Mouse (Mus musculus): ENCODE measurements at regions not wholly inside any gene's neighbourhood (a gene's known extent, or its start where the extent isn't known, plus 50 kb on each side); places are given as distances from the start of the nearest gene placed in this dataset.

DNA sequence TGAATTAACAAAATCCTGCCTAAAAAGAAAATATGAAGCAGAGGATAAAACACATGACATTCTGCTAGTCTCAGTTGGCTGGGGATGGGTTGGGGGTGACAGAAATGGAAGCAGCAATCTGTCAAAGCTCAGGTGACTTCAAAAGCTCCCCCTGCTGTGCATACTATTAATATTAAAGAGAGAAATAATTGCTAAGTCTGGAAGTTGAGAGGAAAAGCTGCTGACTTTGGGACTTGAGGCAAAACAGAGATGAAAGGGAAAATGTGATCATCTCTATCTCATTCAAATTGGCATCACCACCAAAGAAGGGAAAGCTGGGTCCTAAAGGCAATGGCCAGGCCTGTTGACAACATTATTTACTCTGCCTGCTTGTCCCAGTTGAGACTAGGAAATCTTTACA is 90.8 kb downstream of the Rpe65 start:
- no peak for DNase-seq (ENCODE audit: extremely low read depth, low read depth)

DNA sequence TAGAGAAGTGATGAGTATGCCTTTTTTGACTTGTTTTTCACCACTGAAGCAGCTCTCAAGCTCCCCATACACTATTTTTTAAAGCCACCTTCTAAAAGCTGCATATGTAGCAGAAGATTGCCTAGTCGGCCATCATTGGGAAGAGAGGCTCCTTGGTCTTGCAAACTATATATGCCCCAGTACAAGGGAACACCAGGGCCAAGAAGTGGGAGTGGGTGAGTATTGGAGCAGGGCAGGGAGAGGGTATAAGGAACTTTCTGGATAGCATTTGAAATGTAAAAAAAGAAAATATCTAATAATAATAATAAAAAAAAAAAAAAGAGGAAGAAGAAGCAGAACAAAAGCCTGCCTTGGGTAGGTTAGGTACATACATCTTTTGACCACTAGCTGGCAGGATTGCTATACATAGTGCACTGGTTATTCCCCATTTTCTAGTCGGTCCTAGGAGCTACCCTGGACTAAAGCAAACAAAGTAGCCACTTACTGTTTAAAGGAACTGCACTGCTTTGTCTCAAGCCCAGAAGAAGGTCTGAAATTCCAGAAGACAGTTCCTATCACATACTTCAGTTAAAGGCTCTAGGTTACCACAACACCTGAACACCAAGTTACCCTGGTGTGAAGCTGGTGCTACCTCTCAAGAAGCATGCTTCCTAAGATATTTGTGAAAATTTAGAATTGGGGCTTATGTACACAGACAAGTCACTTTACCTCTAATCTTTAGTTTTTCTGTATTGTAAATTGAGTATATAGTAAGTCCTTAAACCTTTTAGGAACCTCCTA is 114.9 kb upstream of the Wls start:
- peak; percentile 63 for DNase-seq (ENCODE audit: extremely low read depth, low read depth)

DNA sequence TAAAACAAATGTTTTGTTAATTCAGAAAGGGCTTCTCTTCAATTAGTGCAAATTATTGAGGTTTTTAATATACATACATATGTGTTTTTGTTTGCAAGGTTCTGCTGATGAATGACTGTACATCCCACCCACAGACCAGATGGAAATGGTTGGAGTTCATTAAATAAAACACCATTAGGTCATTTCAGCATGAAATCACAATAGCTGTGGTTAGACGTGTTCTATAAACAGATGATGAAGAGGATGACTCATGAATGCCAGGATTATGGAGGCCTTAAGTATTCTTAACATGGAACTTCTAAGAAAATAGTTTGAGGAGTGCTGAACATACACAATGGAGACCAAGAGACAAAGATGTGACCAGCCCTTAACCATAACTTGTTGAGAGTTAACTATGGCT is 107.3 kb upstream of the Wls start:
- DNase-seq (ENCODE audit: extremely low read depth, low read depth), result no peak

DNA sequence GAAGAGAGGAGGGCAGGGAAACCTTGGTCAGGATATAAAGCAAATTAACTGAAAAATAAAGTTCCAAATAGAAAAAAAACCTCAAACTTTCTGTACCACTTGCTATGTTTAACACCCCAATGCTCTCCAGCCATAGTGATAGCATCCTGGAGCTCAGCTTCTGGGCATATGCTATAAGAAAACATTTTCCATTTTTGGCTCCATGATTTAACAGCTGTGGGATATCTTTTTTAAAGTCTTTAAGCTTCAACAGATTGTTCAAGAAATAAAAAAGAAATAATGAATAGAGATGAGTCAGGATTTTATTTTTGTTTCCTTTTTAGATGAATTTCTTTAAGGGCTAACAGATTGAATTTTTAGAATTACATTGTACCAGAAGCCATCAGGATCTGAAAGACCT is 106.3 kb upstream of the Wls start:
- no peak for DNase-seq (ENCODE audit: extremely low read depth, low read depth)

DNA sequence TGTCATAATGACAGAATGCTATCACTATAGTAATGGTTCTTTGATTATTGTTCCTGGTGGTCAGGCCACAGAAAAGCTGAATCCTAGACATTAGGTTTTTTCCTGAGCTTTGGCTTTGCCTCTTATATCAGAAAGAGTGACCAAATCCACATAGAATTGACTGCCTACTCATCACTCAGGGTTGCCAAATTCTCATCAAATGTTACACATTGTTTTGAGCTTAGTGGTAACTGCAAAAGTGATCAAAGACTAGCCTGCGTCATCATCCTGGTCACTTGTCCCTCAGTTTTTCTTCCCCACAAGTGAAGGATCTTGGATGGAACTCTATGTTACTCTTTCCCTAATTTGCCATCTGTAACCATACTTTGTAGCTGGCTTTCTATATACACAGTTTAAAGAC is 104.9 kb upstream of the Wls start:
- DNase-seq (ENCODE audit: extremely low read depth, low read depth), result no peak

- peak; percentile 78 for DNase-seq (ENCODE audit: extremely low read depth, low read depth)
These were observed 103.4 kb upstream of the Wls start for GRCm38 (mm10) chr3:159736070-159736469.

DNA sequence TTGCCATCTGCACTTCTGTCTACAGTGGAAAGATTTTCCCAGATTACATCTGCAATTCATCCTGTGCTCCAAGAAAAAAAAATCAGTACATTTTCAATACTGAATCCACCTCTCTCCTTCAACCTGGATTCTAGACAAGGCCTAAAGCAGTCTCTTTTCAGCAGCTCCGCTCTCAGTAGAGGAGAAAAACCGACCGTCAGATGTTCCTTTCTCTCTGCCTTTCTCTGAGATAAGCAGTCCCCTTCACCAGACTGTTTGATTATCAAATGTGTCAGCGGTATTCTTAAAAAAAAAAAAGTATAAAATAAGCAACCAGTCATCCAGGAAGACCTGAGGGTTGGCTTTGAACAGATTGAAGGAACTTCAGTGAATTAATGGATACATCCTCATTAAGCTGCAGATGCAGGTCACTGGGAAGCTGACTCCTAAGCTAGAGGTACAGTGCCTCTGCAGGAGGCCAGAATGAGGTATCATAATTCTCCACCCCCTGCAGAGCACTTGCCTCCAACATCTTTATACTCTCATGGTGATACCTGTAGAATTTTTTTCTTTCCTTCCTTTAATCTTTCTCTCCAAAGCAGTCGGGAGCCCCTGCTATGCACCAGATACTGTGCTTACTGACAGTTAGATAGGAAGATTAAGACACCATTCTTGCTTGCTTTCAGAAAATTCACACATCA is 98.7 kb upstream of the Wls start:
- DNase-seq (ENCODE audit: extremely low read depth, low read depth), result no peak

DNA sequence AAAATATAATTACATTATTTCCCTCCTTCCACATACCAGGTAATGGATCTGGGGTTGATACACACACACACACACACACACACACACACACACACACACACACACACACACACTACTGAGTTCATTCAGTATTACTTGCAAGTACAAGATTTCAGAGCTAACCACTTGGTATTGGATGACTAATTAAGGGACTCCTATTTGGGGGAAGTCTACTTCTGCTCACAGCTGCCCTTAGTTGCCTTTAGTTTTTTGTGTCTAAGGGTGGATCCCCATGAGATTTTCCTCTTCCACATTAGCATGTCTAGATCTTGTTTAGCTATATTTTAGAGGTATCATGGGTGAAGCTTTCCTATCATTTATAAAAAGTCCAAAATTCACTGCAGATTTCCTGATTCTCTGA is 97.7 kb upstream of the Wls start:
- no peak for DNase-seq (ENCODE audit: extremely low read depth, low read depth)

DNA sequence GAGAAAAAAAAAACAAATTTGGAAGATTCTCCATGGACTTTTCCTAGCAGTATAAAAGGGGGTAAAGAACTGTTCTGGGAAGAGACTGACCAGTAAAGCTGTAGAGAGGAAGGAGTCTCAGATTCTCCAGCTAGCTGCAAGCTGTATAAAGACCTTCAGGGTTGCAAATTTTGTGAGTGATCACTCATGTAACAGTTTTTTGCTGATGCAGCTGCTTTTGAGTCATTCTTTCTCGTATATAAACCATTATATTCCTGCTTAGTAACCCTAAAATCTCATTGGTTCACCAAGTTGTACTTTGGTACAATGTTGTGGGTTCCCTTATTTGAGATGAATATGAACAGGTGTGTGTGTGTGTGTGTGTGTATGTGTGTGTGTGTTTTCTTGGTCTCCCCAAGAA is 79.7 kb upstream of the Wls start:
- no peak for DNase-seq (ENCODE audit: extremely low read depth, low read depth)

GRCm38 (mm10) chr3:159760293-159760692 is 79.2 kb upstream of the Wls start:
- no peak for DNase-seq (ENCODE audit: extremely low read depth, low read depth)

DNA sequence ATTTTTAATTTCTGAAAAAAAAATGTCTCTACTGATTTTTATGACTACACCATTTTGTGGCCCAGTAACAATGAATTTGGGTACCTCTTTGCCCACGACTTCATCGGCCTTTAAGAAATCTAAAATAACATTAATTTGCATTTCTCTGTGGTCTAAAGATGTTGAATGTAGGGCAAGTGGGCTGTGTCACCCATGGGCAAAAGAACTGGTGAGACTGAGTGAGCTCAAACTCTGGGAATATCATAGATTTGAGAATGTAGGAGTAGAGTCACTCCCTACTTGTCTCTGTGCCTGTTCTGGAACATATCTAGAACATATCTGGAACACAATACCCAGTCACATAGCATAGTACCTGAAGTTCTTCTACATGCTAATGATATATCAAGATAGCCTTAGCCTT is 78.5 kb upstream of the Wls start:
- DNase-seq (ENCODE audit: extremely low read depth, low read depth), result no peak

DNA sequence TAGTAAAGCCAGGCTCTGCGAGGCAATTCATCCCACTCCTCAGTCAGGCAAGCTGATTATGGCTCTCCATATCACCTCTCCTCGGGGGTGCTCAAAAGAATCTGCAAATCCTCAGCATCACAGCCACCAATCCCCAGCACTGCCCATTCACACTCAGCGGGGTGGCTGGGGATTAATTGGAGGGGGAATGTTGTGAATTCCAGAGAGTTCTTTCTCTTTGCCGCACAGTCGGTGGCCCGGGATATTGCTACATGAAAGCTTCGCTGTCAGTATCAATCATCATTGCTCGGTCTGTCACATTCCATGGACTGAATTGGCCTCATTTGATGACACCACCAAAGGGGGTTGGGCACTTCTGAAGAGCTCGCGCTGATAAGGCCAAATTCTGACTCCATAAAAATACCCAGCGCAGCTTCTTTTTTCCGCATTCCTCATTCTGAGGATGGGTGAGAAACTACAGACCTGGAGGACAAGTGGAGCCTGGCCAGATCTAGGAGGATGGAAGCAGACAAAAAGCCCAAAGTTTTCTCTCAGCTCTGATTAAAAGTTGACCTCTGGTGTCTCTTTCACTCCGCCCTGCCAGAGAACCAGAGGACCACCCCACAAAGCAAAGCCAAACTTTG is 57.1 kb upstream of the Wls start:
- DNase-seq (ENCODE audit: extremely low read depth, low read depth), result no peak

DNA sequence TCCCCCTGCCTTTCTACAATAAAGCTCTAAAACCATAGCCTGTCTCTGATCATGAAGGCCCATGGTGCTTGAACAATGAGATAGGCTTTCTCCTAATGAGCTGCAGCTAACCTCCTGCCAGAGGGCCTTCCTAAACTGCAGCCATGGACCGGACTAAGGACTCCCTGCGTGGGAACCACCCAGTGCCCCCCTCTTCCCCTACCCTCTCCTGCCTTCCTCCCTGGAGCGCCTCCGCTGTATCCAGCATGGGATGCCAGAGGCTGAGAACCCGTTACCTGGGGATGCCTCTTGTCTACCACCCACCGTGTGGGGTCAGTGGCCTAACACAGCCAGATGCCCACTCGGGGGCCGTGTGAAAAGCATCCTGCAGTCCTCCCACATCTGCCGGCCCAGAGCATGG is 51.7 kb upstream of the Wls start:
- no peak for DNase-seq (ENCODE audit: extremely low read depth, low read depth)
